Mouse (Mus musculus) limb, embryonic 13.5 days (tissue): ENCODE measurements around the gene Sox6. TPM values are rescaled to one million over a fixed set of nuclear protein-coding genes. Genes with fewer than 3 reads are reported as not detected.

Source experiments
- ATAC-seq: fragments of 200-750 bp; cut with Nextera tagmentation; 2 replicates; pipeline ENCODE4 v1.8.0; 2017; ENCODE audit warnings: low read depth, moderate number of reproducible peaks, moderate TSS enrichment; ENCODE audit not compliant: low FRiP score
- H3K27ac ChIP-seq: fragments of 300-500 bp; sonication (generic); 2 replicates; pipeline ENCODE4 v1.5.1; 2015; ENCODE audit warnings: inconsistent platforms, mild to moderate bottlenecking, moderate library complexity
- H3K27me3 ChIP-seq: fragments of 300-500 bp; sonication (generic); 2 replicates; pipeline ENCODE4 v1.6.1; 2015; ENCODE audit warnings: mild to moderate bottlenecking, inconsistent platforms
- H3K36me3 ChIP-seq: fragments of 300-500 bp; sonication (generic); 2 replicates; pipeline ENCODE4 v1.6.1; 2015; ENCODE audit warnings: inconsistent platforms, mild to moderate bottlenecking, moderate library complexity
- H3K4me1 ChIP-seq: fragments of 300-500 bp; sonication (generic); 2 replicates; pipeline ENCODE4 v1.6.1; 2015; ENCODE audit warnings: inconsistent platforms
- H3K4me2 ChIP-seq: fragments of 300-500 bp; sonication (generic); replicated peaks from 2 replicates; pipeline ENCODE4 v1.6.1; 2015; ENCODE audit warnings: inconsistent platforms, mild to moderate bottlenecking, moderate library complexity
- H3K4me3 ChIP-seq: fragments of 300-500 bp; sonication (generic); 2 replicates; pipeline ENCODE4 v1.5.1; 2015; ENCODE audit warnings: moderate library complexity, mild to moderate bottlenecking, inconsistent platforms
- H3K9ac ChIP-seq: fragments of 300-500 bp; sonication (generic); 2 replicates; pipeline ENCODE4 v1.6.1; 2015; ENCODE audit warnings: mild to moderate bottlenecking, inconsistent platforms
- H3K9me3 ChIP-seq: fragments of 300-500 bp; sonication (generic); 2 replicates; pipeline ENCODE4 v1.6.1; 2016; ENCODE audit warnings: inconsistent platforms
- WGBS: fragments of 180-500 bp; shearing (Covaris S2); methylation state at CpG from one replicate; pipeline ENCODE4 v1.1.7; 2015; 5-methylcytosine and 5-hydroxymethylcytosine counted together
- polyA plus RNA-seq: library from polyadenylated mRNA; unstranded; fragments of >200 nt; fragmentation: Nextera tagmentation; extraction: Ambion mirVana; gene quantifications from 2 replicates; pipeline ENCODE4 v1.2.1, GENCODE M21; 2015

Sox6 gene
- polyA plus RNA-seq, 1 experiment from 2014 or later: 105 TPM

DNA sequence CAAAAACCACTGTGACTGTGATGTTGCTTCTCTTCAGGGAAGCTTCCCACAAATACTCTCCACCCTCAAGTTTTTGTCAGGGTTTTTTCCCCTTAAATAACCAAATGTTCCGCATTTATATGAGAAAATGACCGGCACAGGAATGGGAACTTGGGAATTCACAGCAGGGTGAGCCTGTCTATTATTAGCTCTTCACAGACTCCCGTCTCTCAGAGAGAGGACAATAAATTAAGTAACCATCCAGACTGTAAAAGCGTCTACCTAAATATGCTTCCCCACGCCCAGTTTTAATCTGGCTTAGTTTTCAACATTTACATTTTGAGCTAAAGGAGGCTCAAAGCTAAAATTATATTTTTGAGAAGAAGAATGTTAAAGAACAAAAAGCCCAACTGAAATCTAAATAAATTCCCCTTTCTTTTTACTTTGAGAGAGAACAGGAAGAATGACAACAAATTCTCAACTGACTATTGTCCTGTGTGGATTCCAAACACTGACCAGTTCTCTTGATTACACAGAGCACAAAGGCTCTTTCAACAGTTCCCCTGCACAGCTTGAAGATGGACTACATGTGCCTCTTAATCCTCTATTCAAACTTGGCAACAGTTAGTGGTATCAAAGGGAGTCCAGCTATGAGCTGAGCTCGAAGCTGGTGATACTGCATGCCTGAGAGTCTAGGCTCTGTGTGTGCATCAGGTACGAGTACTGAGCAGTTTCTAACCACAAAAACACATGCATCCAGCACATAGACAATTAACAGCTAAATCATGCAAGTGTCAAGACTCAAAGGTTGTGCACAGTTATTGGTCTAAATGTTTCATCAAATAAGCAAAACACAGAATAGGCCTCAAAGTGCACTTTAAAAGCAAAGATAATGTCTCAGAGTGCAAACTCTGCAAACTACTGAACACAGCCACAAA is 316.7 kb downstream of the Sox6 start:
- 22% methylated on average over 7 of the region's 7 CpGs for WGBS
- Histone ChIP-seq H3K27me3 (no peaks in the 10 kb centered on the region), H3K9me3 (no peaks in the 10 kb centered on the region), H3K9ac (no peak overlapping the region), H3K4me3 (no peak overlapping the region), H3K4me1 (peaks cover 13% of the 10 kb centered on the region), H3K4me2 (no peak overlapping the region), H3K36me3 (no peaks in the 10 kb centered on the region), H3K27ac (no peak overlapping the region)
- ATAC-seq: no peak

DNA sequence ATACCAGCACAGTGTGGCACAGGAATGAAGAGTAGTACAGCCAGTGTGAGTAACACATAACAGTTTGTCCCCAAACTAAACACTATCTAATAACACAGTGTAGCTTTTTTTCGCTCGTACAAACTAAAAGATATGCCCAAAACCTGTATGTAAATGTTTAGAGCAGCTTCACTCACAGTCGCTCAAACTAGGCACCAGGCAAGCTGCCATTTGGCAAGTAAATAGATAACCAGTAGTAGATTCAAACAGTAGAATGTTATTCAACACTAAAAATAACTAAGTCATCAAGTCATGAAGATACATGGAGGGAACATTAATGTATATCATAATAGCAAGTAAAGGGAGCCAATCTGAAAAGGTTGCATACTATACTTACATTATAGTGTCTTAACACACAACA is 318.8 kb downstream of the Sox6 start:
- Histone ChIP-seq H3K4me2 (no peak overlapping the region), H3K4me1 (peaks cover 13% of the 10 kb centered on the region), H3K27me3 (no peaks in the 10 kb centered on the region), H3K9ac (no peak overlapping the region), H3K4me3 (no peak overlapping the region), H3K9me3 (no peaks in the 10 kb centered on the region), H3K36me3 (no peaks in the 10 kb centered on the region), H3K27ac (no peak overlapping the region)
- 92% methylated on average over 3 of the region's 3 CpGs for WGBS
- no peak for ATAC-seq

DNA sequence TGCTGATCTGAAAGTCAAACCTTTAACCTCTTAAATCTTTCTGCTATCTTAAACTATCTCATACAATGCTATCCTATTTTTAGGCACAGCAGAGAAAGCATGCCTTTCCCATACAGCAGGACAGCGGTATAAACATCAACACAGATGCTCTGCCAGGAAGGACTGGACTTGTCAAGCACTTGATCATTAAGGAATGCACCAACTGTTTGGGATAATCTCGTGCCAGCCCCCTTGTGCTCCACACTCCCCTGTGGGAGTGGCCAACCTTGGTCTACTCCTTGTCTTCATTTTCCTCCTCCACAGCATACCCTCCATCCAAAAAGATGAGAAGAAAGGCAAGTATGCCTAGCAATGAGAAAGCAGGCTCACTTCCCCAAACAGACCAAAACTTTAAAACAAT is 332.5 kb downstream of the Sox6 start:
- no peak overlapping the region for H3K9ac ChIP-seq
- no peaks in the 10 kb centered on the region for H3K27me3 ChIP-seq
- no peaks in the 10 kb centered on the region for H3K9me3 ChIP-seq
- ATAC-seq: peak; percentile 48; the same call in 1 of the 2 replicates
- H3K27ac ChIP-seq: no peak overlapping the region
- WGBS: 25% methylated on average over 2 of the region's 2 CpGs
- no peak overlapping the region for H3K4me3 ChIP-seq
- H3K4me2 ChIP-seq: no peak overlapping the region
- H3K36me3 ChIP-seq: no peaks in the 10 kb centered on the region
- peaks cover 15% of the 10 kb centered on the region for H3K4me1 ChIP-seq

DNA sequence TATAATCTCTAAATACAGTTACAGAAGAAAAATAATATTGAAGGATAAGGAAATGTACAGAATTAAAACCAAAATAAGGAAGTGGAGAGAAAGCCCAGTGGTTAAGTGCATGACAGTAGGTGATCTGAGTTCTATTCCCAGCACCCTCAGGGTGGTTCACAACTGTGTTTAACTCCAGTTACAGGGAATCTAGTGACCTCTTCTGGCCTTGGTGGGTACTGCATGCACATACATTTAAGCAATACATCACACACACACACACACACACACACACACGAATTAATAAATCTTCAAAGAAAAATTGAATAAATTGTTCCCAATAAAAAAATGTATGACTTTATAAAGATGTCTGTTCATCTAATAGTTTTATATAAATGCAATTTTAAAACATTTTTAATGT is 340.5 kb downstream of the Sox6 start:
- Histone ChIP-seq H3K27ac (no peak overlapping the region), H3K4me2 (no peak overlapping the region), H3K4me3 (no peak overlapping the region), H3K36me3 (no peaks in the 10 kb centered on the region), H3K27me3 (no peaks in the 10 kb centered on the region), H3K9ac (no peak overlapping the region), H3K9me3 (peaks cover 3% of the 10 kb centered on the region; the same call in 1 of the 2 replicates), H3K4me1 (0 out of 2 replicates have a peak, but pooled peaks cover 5% of the 10 kb centered on the region)
- WGBS: 80% methylated on average over 1 of the region's 1 CpGs
- ATAC-seq: no peak

DNA sequence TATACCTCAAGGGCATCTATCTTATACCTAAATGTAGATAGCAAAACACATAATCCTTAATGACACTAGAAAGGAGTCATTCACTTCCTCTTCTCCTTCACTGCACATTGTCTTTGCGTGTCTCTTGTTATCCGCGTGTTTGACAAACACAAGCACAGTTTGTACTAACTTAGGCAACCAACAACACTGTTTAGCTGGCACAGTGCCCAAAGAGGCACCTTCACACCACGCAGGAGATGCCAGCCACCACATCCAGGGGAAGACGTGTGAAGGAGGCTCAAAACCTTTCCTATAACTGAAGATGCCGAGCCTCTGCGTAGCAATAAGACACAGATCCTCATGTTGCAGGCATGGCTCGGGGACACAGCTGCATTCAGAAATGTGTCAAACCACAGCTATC is 345.4 kb downstream of the Sox6 start:
- Histone ChIP-seq H3K36me3 (no peaks in the 10 kb centered on the region), H3K27me3 (no peaks in the 10 kb centered on the region), H3K9me3 (peaks cover 3% of the 10 kb centered on the region; the same call in 1 of the 2 replicates), H3K4me2 (no peak overlapping the region), H3K27ac (peak overlapping the region; percentile 28; the same call in 1 of the 2 replicates), H3K4me3 (no peak overlapping the region), H3K4me1 (peaks cover 12% of the 10 kb centered on the region), H3K9ac (no peak overlapping the region)
- no peak for ATAC-seq
- WGBS: 75% methylated on average over 8 of the region's 8 CpGs

DNA sequence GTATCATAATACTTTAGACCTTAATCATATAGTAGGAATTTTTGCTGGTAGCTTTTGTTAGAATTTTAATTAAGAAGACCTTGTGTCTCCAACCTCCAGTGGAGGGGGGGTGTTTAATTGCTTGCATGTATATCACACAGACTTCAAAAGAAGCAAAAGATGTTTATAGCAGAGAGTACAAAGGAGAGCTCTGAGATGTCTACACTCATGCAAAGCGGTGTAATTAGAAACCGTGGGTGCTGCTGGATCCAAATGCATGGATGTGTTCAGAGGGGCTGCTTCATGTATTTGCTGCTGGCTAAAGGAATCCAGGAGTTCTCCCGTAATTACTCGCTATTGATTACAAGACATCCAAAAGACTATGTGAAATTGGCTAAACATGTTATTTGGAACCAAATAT is 347.5 kb downstream of the Sox6 start:
- Histone ChIP-seq H3K27me3 (no peaks in the 10 kb centered on the region), H3K9ac (no peak overlapping the region), H3K4me2 (no peak overlapping the region), H3K4me3 (no peak overlapping the region), H3K4me1 (peaks cover 15% of the 10 kb centered on the region), H3K36me3 (no peaks in the 10 kb centered on the region), H3K27ac (no peak overlapping the region), H3K9me3 (no peaks in the 10 kb centered on the region)
- WGBS: 15% methylated on average over 4 of the region's 4 CpGs
- ATAC-seq: no peak

DNA sequence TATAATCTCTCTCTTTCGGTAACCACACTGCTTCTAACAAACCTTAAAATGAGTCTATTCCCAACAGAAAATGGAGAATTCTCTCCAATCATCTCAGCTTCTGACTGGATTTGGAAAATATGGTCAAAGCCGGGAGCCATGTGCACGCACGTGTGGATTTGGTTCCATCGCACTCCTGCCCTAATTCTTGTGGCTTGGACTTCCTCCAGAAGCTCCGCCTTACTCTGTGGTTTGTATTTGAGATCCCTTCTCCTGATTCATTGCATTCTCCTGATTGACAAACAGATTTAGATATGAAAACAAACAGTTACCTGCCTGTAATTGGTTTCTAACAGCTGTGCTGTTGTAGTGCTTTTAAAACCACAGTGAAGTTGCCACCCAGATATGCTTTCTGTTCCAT is 351.9 kb downstream of the Sox6 start:
- Histone ChIP-seq H3K27ac (no peak overlapping the region; the same call in 1 of the 2 replicates), H3K4me1 (peaks cover 11% of the 10 kb centered on the region), H3K4me3 (no peak overlapping the region), H3K27me3 (no peaks in the 10 kb centered on the region), H3K9ac (no peak overlapping the region), H3K9me3 (0 out of 2 replicates have a peak, but pooled peaks cover 3% of the 10 kb centered on the region), H3K36me3 (no peaks in the 10 kb centered on the region), H3K4me2 (no peak overlapping the region)
- 74% methylated on average over 6 of the region's 6 CpGs for WGBS
- ATAC-seq: no peak

DNA sequence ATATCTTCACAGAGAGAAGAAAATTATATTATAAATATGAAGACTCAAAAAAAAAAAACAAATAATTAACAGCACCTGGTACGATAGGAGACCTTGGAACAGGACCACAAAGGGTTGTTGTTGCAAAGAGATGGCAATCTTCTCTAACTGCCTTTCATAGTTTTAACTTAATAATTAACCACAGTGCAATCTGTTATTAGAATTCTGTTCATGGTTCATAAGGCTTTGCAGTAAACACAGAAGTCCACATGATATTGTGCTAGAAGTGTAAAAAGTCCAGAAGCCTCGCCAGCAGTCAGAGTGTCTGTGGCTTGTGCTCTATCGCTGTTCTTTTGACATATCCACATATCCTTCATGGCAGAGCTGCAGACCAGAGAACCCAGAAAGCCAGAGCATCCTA is 354.5 kb downstream of the Sox6 start:
- Histone ChIP-seq H3K4me3 (no peak overlapping the region), H3K9ac (no peak overlapping the region), H3K9me3 (0 out of 2 replicates have a peak, but pooled peaks cover 3% of the 10 kb centered on the region), H3K27ac (no peak overlapping the region), H3K4me1 (peaks cover 3% of the 10 kb centered on the region; the same call in 1 of the 2 replicates), H3K36me3 (no peaks in the 10 kb centered on the region), H3K27me3 (no peaks in the 10 kb centered on the region), H3K4me2 (no peak overlapping the region)
- no peak for ATAC-seq
- 84% methylated on average over 3 of the region's 3 CpGs for WGBS

DNA sequence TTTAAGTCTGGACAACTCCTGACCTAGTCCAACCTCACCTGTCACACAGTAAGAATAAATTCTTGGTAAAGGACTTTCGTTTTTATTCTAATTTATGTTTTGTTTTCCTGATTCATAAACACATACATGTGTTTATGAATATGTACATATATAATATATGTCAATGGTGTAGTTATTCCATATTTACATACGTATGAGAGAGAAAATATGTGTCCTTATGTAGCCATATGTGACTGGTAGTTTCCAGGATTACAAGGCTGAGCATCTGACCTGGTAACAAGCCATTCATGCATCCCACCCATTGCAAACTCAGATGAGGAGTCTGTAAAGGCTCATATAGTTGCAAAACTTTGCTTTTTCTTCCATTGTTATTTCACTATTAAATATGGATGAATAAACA is 366.8 kb downstream of the Sox6 start:
- H3K36me3 ChIP-seq: no peaks in the 10 kb centered on the region
- no peak overlapping the region for H3K9ac ChIP-seq
- peaks cover 32% of the 10 kb centered on the region for H3K4me1 ChIP-seq
- no peak overlapping the region for H3K27ac ChIP-seq
- 89% methylated on average over 2 of the region's 2 CpGs for WGBS
- H3K9me3 ChIP-seq: no peaks in the 10 kb centered on the region
- ATAC-seq: no peak
- H3K4me2 ChIP-seq: no peak overlapping the region
- no peaks in the 10 kb centered on the region for H3K27me3 ChIP-seq
- no peak overlapping the region for H3K4me3 ChIP-seq

DNA sequence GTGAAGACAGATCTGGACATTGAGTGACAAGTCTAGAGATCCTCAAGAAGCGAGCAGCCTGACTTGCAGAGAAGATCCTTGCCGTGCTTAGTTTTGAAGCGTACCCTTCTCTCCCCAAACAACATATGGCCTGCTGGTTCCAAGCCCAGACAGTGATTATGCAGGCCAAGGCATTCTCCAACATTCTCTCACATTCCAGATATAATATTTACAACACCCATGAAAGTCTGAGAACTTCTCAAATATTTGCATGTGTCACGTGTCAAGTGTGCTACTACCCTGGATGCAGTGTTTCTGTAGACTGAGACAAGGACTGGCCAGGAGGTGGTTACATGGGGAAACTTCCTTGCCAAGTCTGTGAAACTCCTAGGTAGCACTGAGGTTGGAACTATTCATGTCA is 367.3 kb downstream of the Sox6 start:
- no peaks in the 10 kb centered on the region for H3K9me3 ChIP-seq
- 76% methylated on average over 4 of the region's 4 CpGs for WGBS
- no peak overlapping the region for H3K9ac ChIP-seq
- no peak overlapping the region for H3K27ac ChIP-seq
- no peaks in the 10 kb centered on the region for H3K27me3 ChIP-seq
- no peak for ATAC-seq
- no peak overlapping the region for H3K4me2 ChIP-seq
- peaks cover 37% of the 10 kb centered on the region for H3K4me1 ChIP-seq
- no peaks in the 10 kb centered on the region for H3K36me3 ChIP-seq
- no peak overlapping the region for H3K4me3 ChIP-seq

DNA sequence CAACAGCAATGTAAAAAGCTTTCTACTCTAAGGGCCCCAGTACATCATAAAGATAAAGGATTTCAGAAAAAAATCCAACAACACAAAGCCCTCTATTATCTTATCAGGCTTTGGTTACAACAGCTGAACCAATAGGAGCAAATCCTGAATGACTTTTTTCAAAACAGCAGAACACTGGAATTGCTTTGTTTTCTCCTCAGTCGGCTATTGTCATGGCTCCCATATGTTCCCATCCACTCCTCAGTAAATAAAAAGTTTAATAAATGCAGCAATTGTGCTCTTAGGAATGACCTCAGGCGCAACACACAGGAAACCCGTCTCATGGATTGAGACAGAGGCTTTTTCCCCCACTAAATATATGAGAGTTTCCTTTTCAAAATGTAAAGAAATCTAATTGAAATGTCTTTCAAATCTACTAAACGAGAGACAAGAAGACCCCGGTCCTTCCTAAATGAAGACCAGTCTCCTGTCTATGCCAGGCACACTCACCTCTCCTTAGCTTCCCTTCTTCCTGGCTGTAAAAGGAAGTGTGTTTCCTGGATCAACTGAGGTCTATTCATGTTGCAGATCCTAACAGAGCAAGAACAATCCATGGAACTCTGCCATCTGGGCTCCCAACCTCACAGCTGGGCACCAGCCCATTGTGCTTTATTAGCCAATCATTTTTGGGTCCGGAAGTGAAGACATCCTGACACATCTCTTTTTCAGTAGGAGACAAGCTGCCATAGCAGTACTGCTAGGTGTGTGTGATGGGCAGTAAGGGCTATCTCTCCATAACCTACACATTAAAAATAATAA is 369.2 kb downstream of the Sox6 start:
- Histone ChIP-seq H3K36me3 (no peaks in the 10 kb centered on the region), H3K9ac (no peak overlapping the region), H3K4me1 (peaks cover 37% of the 10 kb centered on the region), H3K4me3 (no peak overlapping the region), H3K4me2 (no peak overlapping the region), H3K27ac (no peak overlapping the region; the same call in 1 of the 2 replicates), H3K27me3 (0 out of 2 replicates have a peak, but pooled peaks cover 3% of the 10 kb centered on the region), H3K9me3 (no peaks in the 10 kb centered on the region)
- ATAC-seq: no peak; the same call in 1 of the 2 replicates
- WGBS: 52% methylated on average over 6 of the region's 6 CpGs
